Mouse (Mus musculus) lung, postnatal 14 days (tissue): Measurements from ENCODE around the gene Bola1.
"Not testable (repeated sequence)": the region's sequence is repeated elsewhere in the genome, so short reads cannot be mapped to it uniquely, and the experiment has no call there.

Experiments
- DNase-seq: peaks from one replicate; pipeline ENCODE4 v3.0.0; 2021

Gene Bola1

DNA sequence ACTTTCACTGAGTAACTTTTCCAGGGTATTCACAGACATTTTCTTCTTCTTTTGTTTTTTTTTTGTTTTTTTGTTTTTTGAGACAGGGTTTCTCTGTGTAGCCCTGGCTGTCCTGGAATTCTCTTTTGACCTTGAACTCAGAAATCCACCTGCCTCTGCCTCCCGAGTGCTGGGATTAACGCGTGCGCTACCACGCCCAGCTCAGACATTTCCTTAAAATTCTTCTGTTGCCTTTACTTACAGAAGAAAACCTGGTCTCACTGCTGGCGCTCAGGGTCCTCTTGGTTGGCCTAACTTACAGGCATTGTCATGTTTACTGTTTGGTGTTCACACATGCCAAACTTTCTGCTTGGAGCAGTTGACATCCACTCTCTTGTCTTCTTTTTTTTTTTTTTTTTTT, 44.3 kb downstream of the Bola1 start:
- DNase-seq = no peak

DNA sequence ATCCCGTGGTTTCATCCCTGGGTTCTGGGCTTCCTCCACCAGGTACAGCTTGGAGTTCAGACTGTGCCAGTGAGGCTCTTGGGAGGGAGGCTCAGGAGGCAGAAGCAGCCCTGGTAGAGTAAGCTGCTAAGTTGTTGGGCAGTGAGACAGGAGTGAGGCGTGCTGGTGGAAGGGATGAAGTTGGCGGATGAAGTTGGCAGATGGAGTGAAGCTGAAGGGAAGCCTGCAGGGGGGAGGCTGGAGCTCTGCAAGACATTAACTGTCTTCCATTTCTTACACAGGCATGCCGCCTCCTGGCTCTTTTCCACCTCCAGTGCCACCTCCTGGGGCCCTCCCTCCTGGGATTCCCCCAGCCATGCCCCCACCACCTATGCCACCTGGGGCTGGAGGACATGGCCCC, 45.5 kb downstream of the Bola1 start:
- not testable (repeated sequence) for DNase-seq

DNA sequence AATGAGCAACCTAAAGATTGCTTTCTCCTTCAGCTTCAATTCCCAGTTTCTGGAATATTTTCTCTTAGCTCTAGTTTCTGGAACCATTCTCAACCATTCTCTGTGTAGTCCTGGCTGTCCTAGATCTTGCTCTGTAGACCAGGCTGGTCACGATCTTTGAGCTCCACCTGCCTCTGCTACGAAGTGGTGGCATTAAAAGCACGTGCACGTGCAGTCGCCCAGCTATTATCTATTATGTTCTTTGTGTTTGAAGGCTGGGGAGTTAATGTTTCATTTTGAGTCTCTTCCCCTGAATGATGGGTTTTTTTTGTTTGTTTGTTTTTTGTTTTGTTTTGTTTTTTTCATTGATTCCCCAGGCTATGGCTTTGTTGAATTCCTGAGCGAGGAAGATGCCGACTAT, 46.3 kb downstream of the Bola1 start:
- no peak for DNase-seq

DNA sequence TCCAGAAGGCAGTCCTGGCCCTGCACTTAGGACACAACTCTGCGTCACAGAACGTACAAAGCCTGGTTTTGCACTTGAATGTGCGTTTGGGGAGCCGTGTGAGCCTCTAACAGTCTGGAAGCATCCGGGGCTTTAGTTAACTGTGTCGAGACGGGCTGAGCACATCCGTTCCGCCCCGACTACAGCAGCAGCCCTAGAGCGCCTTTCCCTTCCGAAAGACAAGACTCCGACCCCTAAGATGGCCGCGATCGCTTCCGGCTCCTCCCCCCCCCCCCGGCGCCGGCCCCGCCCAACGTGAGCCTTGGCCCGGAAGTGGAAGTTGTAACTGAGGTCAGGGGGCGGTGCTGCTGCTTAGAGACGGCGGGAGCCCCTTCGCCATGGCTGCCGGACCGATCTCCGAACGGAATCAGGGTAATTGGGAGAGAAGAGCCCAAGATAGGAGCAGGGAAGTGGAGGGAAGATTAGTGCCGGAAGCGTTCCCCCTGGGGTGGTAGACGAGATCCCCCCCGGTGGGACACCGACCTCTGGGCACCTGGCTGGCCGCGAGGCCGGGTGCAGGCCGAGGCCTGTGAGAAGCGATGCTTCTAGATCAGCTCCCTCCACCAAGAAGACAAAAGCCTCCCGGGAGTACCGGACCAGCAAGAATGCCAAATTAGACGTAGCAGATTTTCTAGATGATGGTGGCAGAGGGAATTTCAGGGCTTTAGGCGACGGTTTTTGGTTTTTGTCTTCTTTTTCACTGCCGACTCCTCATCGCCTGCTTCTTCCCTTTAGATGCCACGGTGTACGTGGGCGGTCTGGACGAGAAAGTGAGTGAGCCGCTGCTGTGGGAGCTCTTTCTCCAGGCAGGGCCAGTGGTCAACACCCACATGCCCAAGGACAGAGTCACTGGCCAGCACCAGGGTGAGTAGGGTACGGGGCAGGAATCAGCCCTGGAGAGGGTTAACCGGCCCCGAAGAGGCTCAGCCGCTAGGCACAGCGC, 47.0 kb downstream of the Bola1 start, which contains the start of gene Sf3b4:
Gene Sf3b4 (plus strand): TSS at position 136 of the 982 bp plus-strand sequence.
- peak; percentile 87 for DNase-seq

DNA sequence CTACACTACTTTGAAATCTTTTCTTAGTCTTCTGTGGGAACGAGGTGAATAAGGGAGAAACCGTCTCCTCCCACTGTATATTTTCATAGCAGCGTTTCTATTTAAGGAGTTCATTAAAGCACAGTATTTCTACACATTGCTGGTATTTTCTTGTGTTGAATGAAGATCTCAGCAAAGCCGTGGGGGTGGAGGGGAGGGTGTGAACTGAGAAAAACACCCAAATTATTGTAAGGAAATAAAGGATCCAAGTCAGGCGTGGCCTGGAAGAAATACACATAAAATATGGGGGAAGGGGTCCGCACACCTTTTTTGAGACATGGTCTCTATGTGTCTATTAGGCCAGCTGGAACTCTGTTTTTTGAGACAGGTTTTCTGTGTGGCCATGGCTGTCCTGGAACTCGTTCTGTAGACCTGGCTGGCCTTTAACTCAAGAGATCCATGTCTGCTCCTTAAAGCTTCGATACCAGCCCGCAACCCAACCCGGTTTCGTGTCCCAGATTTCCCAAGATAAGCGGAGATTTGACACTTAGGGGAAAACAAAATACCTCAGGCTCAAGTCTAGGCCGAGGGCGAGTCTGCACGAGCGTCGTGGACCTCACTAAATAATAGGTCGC, 47.8 kb downstream of the Bola1 start:
- DNase-seq = no peak

DNA sequence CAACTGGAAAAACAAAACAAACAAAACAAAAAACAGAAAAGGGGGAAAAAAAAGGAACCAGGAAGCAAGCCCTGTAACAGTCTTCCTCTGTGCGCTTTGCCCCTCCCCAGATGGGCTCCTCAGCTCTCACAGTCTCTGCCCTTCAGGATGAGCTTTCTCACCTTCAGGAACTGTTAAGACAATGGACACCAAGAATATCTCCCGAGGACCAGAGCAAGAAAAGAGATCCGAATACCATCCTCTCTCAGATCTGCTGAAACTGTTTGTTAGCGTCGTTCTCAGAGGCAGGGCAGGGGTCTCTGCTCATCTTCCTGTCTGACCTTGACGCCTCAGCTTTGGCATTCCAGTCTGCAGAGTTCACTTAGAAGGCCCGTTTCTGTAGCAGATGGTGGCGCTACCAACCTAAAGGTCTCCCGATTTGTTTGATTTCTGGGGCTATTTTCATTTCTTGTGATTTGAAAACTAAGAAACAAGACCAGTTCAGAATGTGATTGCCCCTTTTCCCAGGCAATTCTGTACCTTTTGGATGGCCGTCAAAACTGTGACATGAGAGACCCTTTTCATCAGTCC, 48.4 kb downstream of the Bola1 start:
- DNase-seq = no peak

DNA sequence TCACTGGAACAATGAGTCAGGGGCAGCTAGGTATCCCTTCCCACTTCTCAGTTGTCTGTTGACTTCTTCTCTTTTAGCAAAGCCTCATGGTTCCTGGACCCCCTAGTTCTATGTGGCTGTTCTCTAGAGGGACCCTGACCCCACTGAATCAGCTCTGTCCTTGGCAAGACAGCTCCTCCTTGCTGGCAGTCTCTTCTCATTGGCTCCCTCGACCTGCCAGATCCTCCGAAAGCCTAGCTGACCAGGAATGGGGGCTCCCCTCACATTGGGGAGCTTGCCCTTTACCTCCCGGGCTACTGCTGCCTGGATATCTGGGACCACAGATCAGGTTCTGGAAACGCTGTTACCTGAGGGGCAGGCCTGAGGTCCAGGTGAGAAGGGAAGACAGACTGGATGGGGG, 49.2 kb downstream of the Bola1 start:
- DNase-seq = no peak

DNA sequence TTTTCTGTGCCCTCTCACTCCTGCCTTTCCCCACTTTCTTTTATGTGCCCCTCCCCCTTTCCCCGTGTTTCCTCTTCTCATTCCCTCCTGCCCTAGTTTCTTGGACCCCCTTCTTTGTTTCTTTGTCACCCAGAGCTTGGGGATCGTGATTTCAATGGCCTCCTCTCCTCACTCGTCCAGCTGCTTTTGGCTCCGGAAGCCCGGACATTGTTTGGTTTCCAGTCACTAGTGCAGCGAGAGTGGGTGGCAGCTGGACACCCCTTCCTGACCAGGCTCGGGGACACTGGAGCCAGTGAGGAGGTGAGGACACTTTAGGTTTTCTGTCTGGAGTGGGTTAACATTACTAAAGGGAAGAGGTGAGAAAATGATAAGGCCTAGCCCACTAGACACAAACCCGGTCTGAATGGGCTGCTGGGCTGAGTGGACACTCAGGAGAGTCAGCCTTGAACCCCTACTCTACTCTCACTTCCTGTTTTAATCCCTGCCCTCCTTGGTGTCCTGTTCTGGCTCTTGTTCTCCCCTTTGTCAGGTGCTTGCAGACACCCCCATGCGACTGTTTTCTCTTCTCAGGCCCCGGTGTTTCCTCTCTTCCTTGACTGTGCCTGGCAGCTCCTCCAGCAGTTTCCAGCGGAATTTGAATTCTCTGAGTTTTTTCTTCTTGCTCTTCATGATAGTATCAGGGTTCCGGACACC, 50.9 kb downstream of the Bola1 start:
- no peak for DNase-seq

DNA sequence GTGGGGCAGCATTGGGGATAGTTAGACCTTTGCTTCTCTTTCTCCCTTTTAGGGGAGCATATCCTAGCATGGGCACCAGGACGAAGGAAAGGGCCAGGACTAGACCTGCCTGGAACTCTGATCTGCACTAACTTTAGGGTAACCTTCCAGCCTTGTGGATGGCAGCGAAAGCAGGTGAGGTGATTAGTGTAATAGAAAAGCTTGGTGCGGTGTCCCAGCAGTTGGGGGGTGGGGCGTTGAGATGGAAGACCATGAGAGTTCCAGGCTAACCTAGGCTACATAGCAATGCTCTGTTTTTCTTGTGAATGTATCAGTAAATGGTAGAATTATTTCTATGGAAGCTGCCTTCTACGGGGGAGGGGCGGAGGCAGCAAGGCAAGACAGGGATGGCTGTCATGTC, 56.5 kb downstream of the Bola1 start:
- DNase-seq = no peak

DNA sequence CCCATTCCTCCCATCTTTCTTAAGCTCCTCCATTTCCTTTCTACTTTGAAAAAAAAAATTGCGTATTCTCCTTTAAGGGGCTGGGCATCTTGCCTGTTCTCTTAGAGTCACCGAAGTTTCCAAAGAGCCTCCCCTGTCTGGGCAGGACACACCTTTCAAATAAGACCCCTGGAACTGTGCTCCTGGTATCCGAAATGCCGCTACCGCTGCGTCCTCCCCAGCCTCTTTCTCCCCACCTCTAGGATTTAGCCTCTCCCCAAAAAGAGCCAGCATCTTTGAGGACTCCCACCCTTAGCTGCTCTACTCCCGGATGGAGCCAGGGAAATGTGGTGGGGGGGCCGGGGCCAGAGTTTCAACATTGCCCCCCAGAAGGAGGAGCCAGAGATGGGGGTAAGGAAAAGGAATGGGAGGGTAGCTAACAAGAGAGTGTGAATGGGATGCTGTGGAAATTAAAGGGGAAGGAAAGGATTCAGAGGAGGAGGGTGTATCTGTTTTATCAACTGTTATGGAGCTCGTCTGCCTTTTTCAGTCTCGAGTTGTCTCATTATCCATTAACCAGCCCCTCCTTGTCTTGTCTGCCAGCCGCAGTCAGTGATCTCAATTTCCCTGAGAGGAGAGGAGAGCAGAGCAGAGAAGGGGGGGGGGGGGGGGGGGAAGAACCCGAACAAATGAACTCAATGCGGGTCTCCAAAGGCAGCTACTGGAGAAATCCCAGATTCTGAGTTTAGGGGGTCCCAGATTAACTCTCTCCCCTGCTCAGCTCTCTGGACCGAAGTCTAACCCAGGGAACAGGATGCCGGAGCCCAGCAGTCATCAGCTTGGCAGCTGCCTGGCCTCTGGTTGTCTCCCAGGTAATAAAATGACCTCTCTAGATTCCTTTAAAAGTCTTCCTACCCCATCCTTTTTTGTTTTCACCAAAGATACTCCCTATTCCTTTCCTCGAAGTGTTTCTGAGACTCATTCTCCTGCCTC, 57.4 kb downstream of the Bola1 start, which contains the start of gene Mtmr11:
Gene Mtmr11 (plus strand): TSS at position 136 of the 972 bp plus-strand sequence.
- DNase-seq = peak; percentile 29

DNA sequence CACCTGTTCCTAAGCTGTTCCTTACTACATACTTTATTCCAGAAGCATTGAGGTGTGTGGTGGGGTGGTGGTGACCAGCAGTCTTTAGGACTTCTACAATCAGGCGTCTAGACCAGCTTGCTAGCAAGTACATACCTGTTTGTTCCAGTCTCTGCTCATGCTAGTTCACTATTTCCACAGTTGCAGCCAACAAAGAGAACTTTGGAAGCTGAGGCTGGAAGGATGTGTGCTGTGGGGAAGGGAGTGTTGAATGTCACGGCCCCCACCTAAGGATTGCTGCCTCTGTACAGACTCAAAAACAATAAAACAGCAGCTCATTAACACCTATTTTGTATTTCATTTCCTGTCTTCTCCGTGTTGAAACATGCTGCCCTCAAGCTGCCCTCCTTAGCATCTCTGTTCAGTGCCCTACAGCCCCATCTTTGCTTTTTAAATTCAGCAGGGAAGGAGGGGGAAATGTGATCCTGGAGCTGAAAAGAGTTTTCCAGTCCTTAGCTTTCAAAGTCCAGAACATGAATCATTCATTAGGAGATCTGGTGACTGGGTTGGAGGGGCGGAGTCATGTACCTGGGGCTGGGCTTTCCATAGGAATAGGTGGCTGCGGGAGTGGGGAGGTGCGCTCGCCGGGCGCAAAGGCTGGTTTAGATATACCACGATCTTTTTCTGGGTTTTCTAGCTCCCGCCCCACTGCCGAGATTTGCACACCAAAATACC, 58.5 kb downstream of the Bola1 start:
- DNase-seq = peak; percentile 61

DNA sequence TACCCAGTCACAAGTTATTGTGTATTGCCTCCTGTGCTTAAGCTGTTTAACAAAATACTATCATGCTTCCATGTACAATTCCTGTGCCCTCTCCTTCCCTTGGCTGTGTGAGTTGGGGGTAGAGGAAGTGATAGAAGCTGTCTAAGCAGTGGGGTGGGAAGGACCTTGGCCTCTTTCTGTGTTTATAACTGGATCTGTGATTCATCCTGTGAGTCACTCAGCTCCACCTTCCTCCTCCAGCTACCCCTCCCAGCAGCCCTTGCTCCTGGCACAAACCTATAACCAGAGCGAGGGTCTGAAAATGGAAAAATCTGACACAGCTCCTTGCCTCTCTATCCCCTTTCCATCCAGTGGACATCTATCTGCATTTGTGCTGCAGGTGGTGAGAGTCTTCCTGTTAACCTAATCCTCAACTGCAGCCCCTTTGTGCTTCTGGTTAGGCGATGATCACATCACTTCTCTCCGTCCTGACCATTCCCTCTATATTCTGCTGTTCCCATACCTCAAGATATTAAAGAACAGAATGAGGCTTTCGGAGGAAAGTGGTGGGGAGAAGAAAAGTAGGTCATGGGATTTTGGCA, 59.2 kb downstream of the Bola1 start:
- DNase-seq = peak; percentile 44

DNA sequence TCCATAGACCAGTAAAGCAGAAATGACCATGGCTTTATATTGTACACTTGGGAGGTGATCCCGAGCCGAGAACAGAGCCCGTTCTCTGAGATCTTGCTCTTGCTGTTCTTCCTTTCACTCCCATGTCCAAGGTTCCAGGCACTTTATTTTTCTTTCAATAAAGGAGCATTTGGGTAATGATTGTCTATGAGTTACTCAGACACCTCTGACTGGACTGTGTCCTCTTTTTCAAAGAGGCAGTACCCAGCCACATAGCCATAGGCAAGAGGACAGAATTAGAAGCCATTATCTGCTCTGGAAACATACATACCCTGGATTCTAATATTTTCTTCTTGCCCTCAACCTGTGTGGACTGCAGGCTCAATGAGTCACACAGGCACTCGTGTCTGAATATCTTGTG, 59.7 kb downstream of the Bola1 start:
- no peak for DNase-seq

DNA sequence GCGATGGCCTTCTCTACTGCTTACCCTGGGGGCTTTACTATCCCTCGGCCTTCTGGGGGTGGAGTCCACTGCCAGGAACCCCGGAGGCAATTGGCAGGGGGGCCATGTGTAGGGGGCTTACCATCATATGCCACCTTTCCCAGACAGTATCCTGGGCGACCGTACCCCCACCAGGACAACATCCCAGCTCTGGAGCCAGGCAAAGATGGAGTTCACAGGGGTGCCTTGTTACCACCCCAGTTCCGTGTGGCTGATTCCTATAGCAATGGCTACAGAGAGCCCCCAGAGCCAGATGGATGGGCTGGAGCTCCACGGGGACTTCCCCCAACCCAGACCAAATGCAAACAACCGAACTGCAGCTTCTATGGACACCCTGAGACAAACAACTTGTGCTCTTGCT, 64.0 kb downstream of the Bola1 start:
- DNase-seq = no peak

DNA sequence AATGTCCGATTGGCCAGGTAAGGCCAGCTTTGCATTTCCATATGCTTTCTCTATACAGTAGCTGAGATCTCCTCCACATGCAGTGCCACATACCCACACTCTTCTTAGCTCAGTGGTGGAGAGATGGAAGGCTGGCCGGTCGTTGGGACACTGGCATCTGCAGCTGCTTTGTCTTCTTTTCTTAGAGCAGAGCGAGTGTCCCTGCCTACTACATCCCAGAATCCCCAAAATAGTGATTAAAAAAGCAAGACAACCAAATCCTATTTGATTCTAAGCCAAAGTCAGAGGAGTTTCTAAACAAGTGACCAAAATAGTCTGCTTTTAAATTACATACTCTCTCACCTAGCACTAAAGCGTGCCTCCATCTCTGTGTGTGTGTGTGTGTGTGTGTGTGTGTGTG, 66.9 kb downstream of the Bola1 start:
- DNase-seq = no peak

DNA sequence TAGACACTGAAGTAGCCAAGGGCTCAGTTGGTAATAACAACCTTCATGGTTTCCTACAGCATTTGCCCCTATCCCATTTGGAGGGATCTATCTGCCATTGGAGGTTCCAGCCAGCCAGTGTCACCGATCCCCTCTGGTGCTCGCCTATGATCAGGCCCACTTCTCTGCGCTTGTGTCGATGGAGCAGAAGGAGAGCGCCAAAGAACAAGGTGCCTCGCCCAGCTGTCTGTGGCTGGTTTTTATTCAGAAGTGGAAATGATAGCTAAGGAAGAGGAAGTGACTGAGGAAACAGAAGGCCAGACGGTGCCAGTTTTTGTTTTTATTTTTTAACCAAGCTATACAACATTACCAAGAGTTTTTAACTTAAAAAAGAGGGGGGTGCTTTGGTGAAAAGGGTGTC, 67.7 kb downstream of the Bola1 start:
- no peak for DNase-seq

DNA sequence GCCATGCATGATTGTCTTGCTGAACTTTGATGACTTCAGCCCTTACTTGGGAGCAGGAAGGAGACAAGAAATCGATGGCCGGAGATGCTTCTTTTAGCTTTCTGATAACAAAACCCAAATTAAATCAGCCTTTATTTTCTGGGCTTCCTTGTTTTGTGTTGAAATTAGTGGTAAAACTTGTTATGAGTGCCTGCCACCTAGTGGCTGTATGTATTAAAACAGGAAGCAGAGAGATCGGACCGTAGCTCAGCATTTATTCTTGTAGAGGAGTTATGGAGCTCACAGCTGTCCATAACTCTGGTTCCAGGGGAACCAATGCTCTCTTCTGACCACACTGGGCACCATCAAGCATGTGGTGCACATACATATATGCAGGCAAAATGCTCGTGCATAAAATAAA, 71.6 kb downstream of the Bola1 start:
- peak; percentile 68 for DNase-seq
